Mouse (Mus musculus) embryonic facial prominence, embryonic 12.5 days (tissue): ENCODE measurements around the gene Rplp0. TPM values are rescaled to one million over a fixed set of nuclear protein-coding genes. Genes with fewer than 3 reads are reported as not detected.
"Not testable (repeated sequence)": the region's sequence is repeated elsewhere in the genome, so short reads cannot be mapped to it uniquely, and the experiment has no call there.

Experiments
- ATAC-seq: fragments of 200-750 bp; cut with Nextera tagmentation; 2 replicates; pipeline ENCODE4 v1.8.0; 2017; ENCODE audit not compliant: insufficient number of reproducible peaks, insufficient read depth, low FRiP score, low TSS enrichment
- H3K27ac ChIP-seq: fragments of 300-500 bp; sonication (generic); 2 replicates; pipeline ENCODE4 v1.5.1; 2016; ENCODE audit warnings: mild to moderate bottlenecking
- H3K27me3 ChIP-seq: fragments of 300-500 bp; sonication (generic); 2 replicates; pipeline ENCODE4 v1.6.1; 2016; ENCODE audit warnings: mild to moderate bottlenecking, moderate library complexity
- H3K36me3 ChIP-seq: fragments of 300-500 bp; sonication (generic); 2 replicates; pipeline ENCODE4 v1.6.1; 2016; ENCODE audit warnings: mild to moderate bottlenecking
- H3K4me1 ChIP-seq: fragments of 300-500 bp; sonication (generic); 2 replicates; pipeline ENCODE4 v1.6.1; 2016
- H3K4me2 ChIP-seq: fragments of 300-500 bp; sonication (generic); replicated peaks from 2 replicates; pipeline ENCODE4 v1.6.1; 2016; ENCODE audit warnings: mild to moderate bottlenecking, moderate library complexity
- H3K4me3 ChIP-seq: fragments of 300-500 bp; sonication (generic); 2 replicates; pipeline ENCODE4 v1.5.1; 2016; ENCODE audit warnings: mild to moderate bottlenecking
- H3K9ac ChIP-seq: fragments of 300-500 bp; sonication (generic); 2 replicates; pipeline ENCODE4 v1.6.1; 2016; ENCODE audit warnings: mild to moderate bottlenecking, moderate library complexity
- H3K9me3 ChIP-seq: fragments of 300-500 bp; sonication (generic); 2 replicates; pipeline ENCODE4 v1.6.1; 2016; ENCODE audit warnings: mild to moderate bottlenecking, moderate library complexity
- WGBS: fragments of 180-500 bp; shearing (Covaris S2); methylation state at CpG from one replicate; pipeline ENCODE4 v1.1.7; 2016; 5-methylcytosine and 5-hydroxymethylcytosine counted together
- polyA plus RNA-seq: library from polyadenylated mRNA; unstranded; fragments of >200 nt; fragmentation: Nextera tagmentation; extraction: Ambion mirVana; gene quantifications from 2 replicates; pipeline ENCODE4 v1.2.1, GENCODE M21; 2016

Gene Rplp0
- polyA plus RNA-seq, 1 experiment from 2014 or later = 1,232 TPM

GRCm38 (mm10) chr5:115518214-115518613 lies 41.1 kb upstream of the Rplp0 start:
- ATAC-seq, H3K9ac ChIP-seq, H3K27me3 ChIP-seq, H3K4me2 ChIP-seq, H3K9me3 ChIP-seq, H3K4me3 ChIP-seq, H3K27ac ChIP-seq: not testable (repeated sequence)
- 96% methylated on average over 7 of the region's 8 CpGs for WGBS
- Histone ChIP-seq H3K36me3 (peaks cover 11% of the 10 kb centered on the region; the same call in 1 of the 2 replicates), H3K4me1 (peaks cover 51% of the 10 kb centered on the region)

GRCm38 (mm10) chr5:115520325-115520869 lies 38.9 kb upstream of the Rplp0 start:
- no peak for ATAC-seq
- peaks cover 15% of the 10 kb centered on the region for H3K36me3 ChIP-seq
- H3K4me2 ChIP-seq = no peak overlapping the region
- no peak overlapping the region for H3K4me3 ChIP-seq
- H3K27ac ChIP-seq = peak overlapping the region; percentile 67
- 50% methylated on average over 21 of the region's 21 CpGs for WGBS
- no peaks in the 10 kb centered on the region for H3K9me3 ChIP-seq
- no peaks in the 10 kb centered on the region for H3K27me3 ChIP-seq
- peaks cover 54% of the 10 kb centered on the region for H3K4me1 ChIP-seq
- H3K9ac ChIP-seq = peak overlapping the region; percentile 38; the same call in 1 of the 2 replicates

GRCm38 (mm10) chr5:115521553-115522461 lies 37.5 kb upstream of the Rplp0 start:
- no peak overlapping the region for H3K4me2 ChIP-seq
- no peak for ATAC-seq

GRCm38 (mm10) chr5:115522531-115522930 lies 36.7 kb upstream of the Rplp0 start:
- H3K9ac ChIP-seq = no peak overlapping the region
- H3K4me1 ChIP-seq = peaks cover 56% of the 10 kb centered on the region
- WGBS = 60% methylated on average over 4 of the region's 4 CpGs
- H3K9me3 ChIP-seq = no peaks in the 10 kb centered on the region
- H3K4me3 ChIP-seq = no peak overlapping the region
- H3K27ac ChIP-seq = peak overlapping the region; percentile 86
- ATAC-seq = no peak
- no peaks in the 10 kb centered on the region for H3K27me3 ChIP-seq
- no peak overlapping the region for H3K4me2 ChIP-seq
- peaks cover 11% of the 10 kb centered on the region for H3K36me3 ChIP-seq

More at GRCm38 (mm10) chr5:115521553-115522461, 37.5 kb upstream of the Rplp0 start:
- Histone ChIP-seq H3K4me1 (peaks cover 56% of the 10 kb centered on the region), H3K27me3 (no peaks in the 10 kb centered on the region), H3K9ac (no peak overlapping the region), H3K27ac (peak overlapping the region; percentile 86), H3K9me3 (no peaks in the 10 kb centered on the region), H3K36me3 (peaks cover 17% of the 10 kb centered on the region), H3K4me3 (no peak overlapping the region)
- WGBS = 39% methylated on average over 20 of the region's 21 CpGs

- H3K9ac ChIP-seq = no peak overlapping the region
- no peak for ATAC-seq
- H3K9me3 ChIP-seq = no peaks in the 10 kb centered on the region
- peaks cover 56% of the 10 kb centered on the region for H3K4me1 ChIP-seq
- H3K27ac ChIP-seq = peak overlapping the region; percentile 86
- WGBS = 61% methylated on average over 15 of the region's 15 CpGs
- no peak overlapping the region for H3K4me3 ChIP-seq
- H3K4me2 ChIP-seq = no peak overlapping the region
- H3K27me3 ChIP-seq = no peaks in the 10 kb centered on the region
- peaks cover 11% of the 10 kb centered on the region for H3K36me3 ChIP-seq
Measured at GRCm38 (mm10) chr5:115522981-115523499, 36.2 kb upstream of the Rplp0 start.

- Histone ChIP-seq H3K4me1 (peaks cover 60% of the 10 kb centered on the region), H3K9ac (0 out of 2 replicates have a peak overlapping the region, but pooled peaks have one; percentile 30), H3K4me3 (no peak overlapping the region), H3K27me3 (no peaks in the 10 kb centered on the region), H3K9me3 (no peaks in the 10 kb centered on the region), H3K4me2 (peak overlapping the region; percentile 44), H3K36me3 (peaks cover 11% of the 10 kb centered on the region), H3K27ac (peak overlapping the region; percentile 86)
- ATAC-seq = peak; percentile 68
- WGBS = 3% methylated on average over 15 of the region's 15 CpGs
Measured at GRCm38 (mm10) chr5:115523971-115524370, 35.3 kb upstream of the Rplp0 start.

GRCm38 (mm10) chr5:115524471-115524870 lies 34.8 kb upstream of the Rplp0 start:
- Histone ChIP-seq H3K27me3 (no peaks in the 10 kb centered on the region), H3K9me3 (no peaks in the 10 kb centered on the region), H3K4me3 (no peak overlapping the region), H3K27ac (peak overlapping the region; percentile 86), H3K4me2 (peak overlapping the region; percentile 44), H3K9ac (no peak overlapping the region), H3K36me3 (peaks cover 11% of the 10 kb centered on the region), H3K4me1 (peaks cover 65% of the 10 kb centered on the region)
- ATAC-seq = peak; percentile 38; the same call in 1 of the 2 replicates
- 39% methylated on average over 12 of the region's 12 CpGs for WGBS

GRCm38 (mm10) chr5:115525416-115525815 lies 33.9 kb upstream of the Rplp0 start:
- Histone ChIP-seq H3K9ac (no peak overlapping the region), H3K27me3 (no peaks in the 10 kb centered on the region), H3K27ac (peak overlapping the region; percentile 46; the same call in 1 of the 2 replicates), H3K4me2 (no peak overlapping the region), H3K4me3 (no peak overlapping the region), H3K9me3 (no peaks in the 10 kb centered on the region), H3K36me3 (peaks cover 11% of the 10 kb centered on the region), H3K4me1 (peaks cover 71% of the 10 kb centered on the region)
- 86% methylated on average over 4 of the region's 4 CpGs for WGBS
- ATAC-seq = no peak

GRCm38 (mm10) chr5:115525943-115526342 lies 33.3 kb upstream of the Rplp0 start:
- Histone ChIP-seq H3K36me3 (peaks cover 10% of the 10 kb centered on the region), H3K4me2 (no peak overlapping the region), H3K27ac (0 out of 2 replicates have a peak overlapping the region, but pooled peaks have one; percentile 46), H3K9ac (no peak overlapping the region), H3K4me3 (no peak overlapping the region), H3K27me3 (no peaks in the 10 kb centered on the region), H3K4me1 (peaks cover 71% of the 10 kb centered on the region), H3K9me3 (no peaks in the 10 kb centered on the region)
- no peak for ATAC-seq
- WGBS = 76% methylated on average over 9 of the region's 9 CpGs

GRCm38 (mm10) chr5:115526456-115527202 lies 32.6 kb upstream of the Rplp0 start:
- Histone ChIP-seq H3K4me2 (no peak overlapping the region), H3K4me1 (peaks cover 71% of the 10 kb centered on the region), H3K9me3 (no peaks in the 10 kb centered on the region), H3K36me3 (peaks cover 6% of the 10 kb centered on the region; the same call in 1 of the 2 replicates), H3K27ac (no peak overlapping the region), H3K9ac (no peak overlapping the region), H3K4me3 (no peak overlapping the region), H3K27me3 (no peaks in the 10 kb centered on the region)
- no peak for ATAC-seq
- 82% methylated on average over 17 of the region's 17 CpGs for WGBS

GRCm38 (mm10) chr5:115528128-115528527 lies 31.1 kb upstream of the Rplp0 start:
- H3K27ac ChIP-seq = no peak overlapping the region
- no peak overlapping the region for H3K9ac ChIP-seq
- no peak overlapping the region for H3K4me3 ChIP-seq
- ATAC-seq = no peak
- peaks cover 64% of the 10 kb centered on the region for H3K4me1 ChIP-seq
- no peaks in the 10 kb centered on the region for H3K27me3 ChIP-seq
- H3K4me2 ChIP-seq = no peak overlapping the region
- no peaks in the 10 kb centered on the region for H3K9me3 ChIP-seq
- 86% methylated on average over 5 of the region's 5 CpGs for WGBS
- H3K36me3 ChIP-seq = peaks cover 6% of the 10 kb centered on the region; the same call in 1 of the 2 replicates
